Mouse (Mus musculus): Measurements from ENCODE around the gene Pdxk.
A peak's percentile ranks its signal among the peaks of the same experiment; 100 is the strongest.
"Not testable (repeated sequence)": the region's sequence is repeated elsewhere in the genome, so short reads cannot be mapped to it uniquely, and the experiment has no call there.

Gene Pdxk

DNA sequence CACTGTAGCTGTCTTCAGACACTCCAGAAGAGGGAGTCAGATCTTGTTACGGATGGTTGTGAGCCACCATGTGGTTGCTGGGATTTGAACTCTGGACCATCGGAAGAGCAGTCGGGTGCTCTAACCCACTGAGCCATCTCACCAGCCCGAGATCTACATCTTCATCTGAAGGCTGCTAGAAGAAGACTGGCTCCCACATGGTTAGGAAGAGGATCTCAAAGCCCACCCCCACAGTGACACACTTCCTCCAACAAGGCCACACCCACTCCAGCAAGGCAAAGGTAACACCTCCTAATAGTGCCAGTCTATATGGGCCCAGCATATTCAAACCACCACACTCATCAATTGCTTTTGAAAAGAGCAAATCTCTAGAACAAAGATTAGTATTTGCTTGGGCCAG is 49.8 kb downstream of the Pdxk start:
- DNase-seq: not testable (repeated sequence)

- no peak for DNase-seq
These were observed 51.6 kb downstream of the Pdxk start for GRCm38 (mm10) chr10:78413152-78413520.

DNA sequence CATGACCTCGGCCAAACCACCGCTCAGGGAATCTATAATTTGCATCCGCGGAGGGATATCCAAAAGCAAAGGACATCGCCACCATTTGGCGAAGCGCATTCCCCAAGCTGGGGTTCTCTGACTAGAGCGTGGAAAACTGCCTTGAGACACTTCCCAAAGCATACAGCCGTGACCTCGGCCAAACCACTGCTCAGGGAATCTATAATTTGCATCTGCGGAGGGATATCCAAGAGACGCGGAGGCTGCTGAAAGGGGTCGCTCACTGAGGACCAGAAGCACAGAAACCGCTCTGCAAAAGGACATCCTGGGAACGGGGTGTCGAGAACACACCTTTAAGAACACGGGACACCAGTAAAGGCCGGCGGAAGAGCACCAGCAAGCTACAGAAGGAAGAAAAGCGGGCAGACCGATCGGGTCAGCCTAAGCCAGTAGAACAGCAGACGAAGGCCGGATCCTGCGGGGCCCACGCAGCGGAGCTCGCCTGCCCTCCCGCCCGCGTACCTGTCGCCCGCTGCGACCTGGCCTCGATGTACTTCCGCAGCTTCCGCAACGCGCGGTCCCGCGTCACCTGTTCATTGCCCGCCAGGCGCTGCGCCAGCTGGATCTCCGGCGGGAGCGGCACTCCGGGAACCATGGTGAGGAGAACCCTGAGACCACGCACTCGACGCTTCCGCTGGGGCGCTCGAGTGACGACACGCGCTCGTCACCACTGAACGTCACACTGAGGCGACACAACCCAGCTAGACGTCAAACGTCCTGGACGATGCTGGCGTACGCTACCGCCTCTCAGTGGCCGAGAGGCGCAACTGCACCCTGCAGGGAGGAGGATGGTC is 52.2 kb downstream of the Pdxk start, which contains the start of gene Rrp1:
Gene Rrp1 (minus strand): TSS at position 725 of the 833 bp plus-strand sequence.
- DNase-seq: peak; percentile 98

- DNase-seq: peak; percentile 56
These were observed 52.9 kb downstream of the Pdxk start for GRCm38 (mm10) chr10:78411851-78412250.

DNA sequence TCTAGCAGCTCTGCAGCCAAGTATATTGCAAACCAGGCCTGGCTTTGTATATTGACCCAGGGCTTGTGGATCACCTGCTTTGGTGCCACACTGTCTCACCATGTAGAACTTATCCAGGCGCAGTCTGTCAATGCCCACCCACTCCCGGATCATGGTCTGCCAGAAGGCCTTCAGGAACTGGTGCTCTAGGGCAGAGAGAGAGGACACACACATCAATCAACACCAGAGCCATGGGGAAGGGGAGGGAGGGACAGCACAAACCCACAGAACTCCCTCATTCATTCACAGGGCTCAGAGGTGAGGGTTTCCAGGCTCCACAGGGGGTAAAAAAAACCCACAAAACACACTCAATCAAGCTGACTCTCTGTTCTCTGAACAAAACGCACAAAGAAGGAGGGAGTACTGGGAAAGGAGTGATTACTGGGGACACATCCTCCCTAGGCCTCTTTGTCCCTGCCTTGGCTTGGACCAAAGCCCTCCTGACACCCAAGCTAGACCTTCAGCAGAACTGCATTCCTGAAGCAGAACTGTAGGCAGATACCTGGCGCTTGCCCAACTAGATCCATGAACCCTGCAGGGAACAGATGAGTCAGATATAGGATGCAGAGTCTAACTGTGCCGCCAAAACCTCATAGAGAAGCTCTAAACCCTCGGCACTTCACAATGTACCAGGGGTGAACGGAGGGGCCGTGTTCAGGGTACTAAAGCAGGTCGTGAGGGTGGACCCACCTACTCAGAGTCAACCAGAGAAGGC is 55.6 kb downstream of the Pdxk start:
- DNase-seq: no peak

DNA sequence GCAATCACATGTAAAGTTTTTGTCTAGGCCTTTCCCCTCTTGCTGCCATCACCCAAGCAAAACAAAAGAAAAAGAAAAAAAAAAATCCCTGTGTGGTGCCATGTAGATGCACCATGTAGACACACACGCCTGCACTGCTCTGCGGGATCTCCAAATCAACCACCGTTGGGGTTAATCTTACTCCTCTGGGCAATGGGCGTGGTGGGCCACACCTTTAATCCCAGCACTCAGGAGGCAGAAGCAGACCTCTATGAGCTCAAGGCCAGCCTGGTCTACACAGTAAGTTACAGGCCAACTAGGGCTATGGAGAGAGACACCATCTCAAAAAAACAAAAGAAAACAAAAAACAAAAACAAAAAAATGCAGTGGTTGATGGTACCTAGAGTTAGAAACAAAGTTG is 57.6 kb downstream of the Pdxk start:
- no peak for DNase-seq

DNA sequence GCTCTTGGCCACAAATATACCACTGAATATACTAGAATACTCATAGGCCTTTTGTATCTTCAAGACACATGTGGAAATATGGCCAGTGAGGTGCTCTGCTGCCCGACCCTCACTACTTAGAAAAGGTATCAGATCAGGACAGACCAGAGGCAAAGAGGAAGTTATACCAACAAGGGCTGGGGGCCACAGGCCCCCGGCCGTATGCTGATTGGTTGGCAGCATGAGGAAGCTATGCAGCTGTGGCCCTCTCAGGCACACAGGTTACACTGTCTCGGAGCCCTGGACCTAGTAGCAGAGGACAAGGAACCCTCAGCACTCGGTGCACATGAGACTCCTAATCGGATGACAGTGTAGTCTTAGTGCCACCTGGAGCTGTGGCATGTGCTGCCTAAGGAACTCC is 58.6 kb downstream of the Pdxk start:
- DNase-seq: no peak

DNA sequence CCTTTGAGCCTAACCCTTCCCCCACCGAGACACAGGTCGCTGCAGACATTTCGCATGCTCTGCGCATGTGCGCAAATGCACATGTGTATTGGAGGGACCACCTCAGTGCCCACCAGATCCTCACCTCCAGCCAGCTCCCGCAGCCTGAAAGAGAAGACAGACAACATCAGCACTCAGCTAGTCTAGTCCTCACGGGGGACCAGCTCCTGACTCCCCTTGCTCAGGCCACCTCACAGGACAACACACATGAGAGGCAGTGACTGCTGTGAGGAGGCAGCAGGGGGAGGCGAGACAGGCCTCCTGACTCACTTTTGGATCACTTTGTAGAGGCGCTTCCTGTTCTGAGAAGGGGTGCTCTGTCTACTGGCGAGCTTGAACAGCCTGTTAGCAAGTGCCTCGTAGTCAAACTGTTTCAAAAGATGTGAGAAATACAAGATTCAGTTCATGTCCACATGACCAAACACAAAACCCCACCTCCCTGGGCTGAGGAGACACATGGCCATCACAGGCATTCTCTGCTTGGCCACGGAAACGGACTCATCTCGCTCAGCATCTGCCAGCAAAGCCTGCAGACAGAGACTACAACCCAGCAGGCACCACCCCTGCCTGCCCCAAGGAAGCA is 62.4 kb downstream of the Pdxk start:
- DNase-seq: peak; percentile 2

DNA sequence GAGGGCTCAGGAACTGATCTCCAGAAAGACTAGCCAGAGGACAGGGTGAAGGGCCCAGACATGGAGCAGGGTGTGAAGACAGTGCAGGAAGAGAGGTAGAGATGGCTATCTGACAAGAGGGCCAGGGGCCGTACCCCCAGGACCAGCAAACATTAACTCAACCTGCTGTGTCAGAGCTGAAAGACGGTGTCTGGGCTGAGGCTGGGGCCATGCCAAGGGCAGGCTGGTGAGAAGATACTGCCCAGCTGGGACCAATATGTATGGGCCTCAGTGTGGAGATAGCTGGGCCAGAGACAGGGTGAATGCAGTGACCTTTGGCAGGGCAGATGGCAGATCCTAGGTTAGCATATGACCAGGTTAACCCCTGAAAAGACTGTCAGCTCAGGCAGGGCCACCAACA is 63.6 kb downstream of the Pdxk start:
- peak; percentile 20 for DNase-seq

DNA sequence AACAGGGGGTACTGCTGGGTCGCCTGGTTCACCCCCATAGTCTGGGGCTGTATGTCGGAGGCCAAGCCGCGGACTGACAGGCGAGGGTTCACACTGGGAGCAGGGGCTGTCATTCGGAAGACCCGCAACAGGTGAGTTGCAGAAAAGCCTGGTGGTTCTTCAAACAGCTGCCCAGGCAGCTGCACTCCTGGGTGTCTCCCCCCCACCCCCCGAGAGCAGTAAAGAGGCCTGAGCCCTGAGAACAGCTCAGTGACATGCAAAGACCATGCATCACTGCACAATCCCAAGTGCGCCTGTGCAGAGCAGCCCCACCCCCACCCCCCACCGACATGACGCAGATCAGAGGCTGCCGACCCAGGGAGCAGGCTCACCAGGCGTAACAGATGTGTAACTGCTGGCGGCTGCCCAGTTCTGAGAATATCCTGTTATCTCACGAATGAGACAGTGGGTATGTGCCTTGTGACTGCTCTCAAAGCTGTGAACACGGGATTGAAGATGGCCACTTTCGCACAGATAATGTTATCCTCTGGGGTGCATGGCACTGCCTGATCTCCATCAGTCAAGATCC is 65.6 kb downstream of the Pdxk start:
- no peak for DNase-seq

DNA sequence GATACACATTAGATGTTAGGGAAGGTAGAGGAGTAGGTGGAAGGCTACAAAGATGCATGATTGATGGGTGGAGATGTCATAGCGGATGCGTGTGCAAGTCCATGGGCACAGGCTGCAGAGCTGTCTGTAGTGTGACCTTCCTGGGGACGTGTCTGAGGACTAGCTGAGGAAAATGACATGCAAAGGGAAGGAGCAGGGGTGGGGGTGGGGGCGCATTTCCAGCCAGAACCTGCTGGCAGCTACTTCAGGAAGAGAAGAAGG is 68.2 kb downstream of the Pdxk start:
- no peak for DNase-seq

GRCm38 (mm10) chr10:78395819-78396624 is 68.8 kb downstream of the Pdxk start:
- peak; percentile 89 for DNase-seq

- DNase-seq: no peak
These were observed 69.4 kb downstream of the Pdxk start for GRCm38 (mm10) chr10:78395377-78395776.

DNA sequence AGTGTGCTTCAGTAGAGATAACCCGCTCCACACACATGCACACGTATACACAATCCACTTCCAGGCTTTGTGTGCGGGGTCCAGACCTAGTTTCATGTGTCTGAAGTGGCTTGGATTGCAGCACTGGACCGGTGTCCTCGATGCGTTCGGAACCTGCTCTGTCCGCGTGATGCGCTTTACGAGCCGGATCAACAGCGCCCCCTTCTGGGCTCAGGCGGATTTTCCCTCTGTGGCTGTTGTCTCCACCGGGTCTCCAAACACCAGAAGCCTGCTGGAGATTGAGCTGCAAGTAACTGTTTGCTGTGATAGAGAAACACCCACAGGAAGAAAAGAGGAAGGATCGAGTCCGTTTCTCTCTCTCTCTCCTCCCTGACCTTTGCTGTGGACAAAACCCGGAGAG is 72.7 kb downstream of the Pdxk start:
- DNase-seq: peak; percentile 76

- no peak for DNase-seq
These were observed 73.7 kb downstream of the Pdxk start for GRCm38 (mm10) chr10:78390982-78391470.

DNA sequence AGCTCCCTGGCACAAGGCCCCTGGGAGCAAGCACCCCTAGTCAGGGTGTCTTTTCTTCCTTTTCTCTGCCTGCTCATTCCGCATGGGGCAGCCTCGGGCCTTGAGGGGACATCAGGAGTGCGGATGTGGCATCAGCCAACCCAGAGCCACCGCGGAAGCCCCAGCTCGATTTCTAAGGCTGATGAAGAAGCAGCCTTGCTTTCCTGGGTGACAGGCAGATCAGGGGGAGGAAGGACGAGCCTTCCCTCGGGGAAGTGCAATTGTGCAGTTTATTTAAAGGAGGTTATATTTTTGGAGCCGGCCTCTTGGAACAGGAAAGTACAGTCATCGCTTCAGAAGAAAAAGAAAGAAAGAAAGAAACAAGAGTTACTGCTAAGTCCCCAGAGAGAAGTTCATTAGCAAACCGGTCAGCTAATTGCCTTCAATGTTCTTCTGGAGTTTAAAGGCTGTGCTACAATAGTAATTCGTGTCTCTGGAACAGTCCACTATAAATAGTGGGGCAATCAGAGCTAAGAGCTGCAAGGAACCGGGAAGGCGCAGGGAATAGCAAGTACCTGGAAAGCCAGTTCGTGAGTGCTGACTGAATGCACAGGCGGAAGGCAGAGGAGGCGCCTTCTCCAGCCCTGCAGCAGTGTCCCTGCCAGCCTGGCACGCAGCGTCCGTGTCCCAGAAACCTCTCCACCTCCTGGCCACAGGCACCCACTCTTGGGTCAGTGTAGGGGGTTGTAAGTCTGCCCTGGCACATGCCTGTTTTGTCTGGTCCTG is 76.4 kb downstream of the Pdxk start:
- no peak for DNase-seq
